Mouse (Mus musculus) T-helper 2 cell (primary cell): ENCODE data around the gene Cplx1.
"Not testable (repeated sequence)": the region's sequence is repeated elsewhere in the genome, so short reads cannot be mapped to it uniquely, and the experiment has no call there.

ENCODE experiments used
- in situ Hi-C: fragments of 300-600 bp; cut with MboI, MseI; formaldehyde crosslinking; loops from one replicate; pipeline ENCODE4 v1.15.1; 2025; ENCODE audit warnings: high pct_unique_total_duplicates

Gene Cplx1

DNA sequence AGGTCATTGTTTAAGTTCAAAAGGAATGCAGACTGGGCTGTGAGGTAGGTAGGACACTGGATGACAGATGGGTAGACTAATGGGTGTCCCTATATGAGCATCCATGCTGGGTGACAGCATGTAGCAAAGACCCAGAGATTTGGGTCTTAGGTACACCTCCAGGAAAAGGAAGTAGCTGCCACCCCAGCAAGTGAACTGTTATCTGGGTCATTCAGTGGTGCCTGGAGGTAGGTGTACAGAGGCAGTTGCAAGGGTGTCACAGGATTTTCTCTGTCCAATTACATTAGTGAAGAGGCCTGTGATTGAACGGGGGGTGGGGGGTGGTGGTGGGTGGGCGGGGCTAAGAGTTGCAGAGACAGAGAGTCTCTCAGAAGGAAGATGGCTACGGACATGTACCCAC is 33.2 kb downstream of the Cplx1 start:
- in situ Hi-C loops: no loop called here

DNA sequence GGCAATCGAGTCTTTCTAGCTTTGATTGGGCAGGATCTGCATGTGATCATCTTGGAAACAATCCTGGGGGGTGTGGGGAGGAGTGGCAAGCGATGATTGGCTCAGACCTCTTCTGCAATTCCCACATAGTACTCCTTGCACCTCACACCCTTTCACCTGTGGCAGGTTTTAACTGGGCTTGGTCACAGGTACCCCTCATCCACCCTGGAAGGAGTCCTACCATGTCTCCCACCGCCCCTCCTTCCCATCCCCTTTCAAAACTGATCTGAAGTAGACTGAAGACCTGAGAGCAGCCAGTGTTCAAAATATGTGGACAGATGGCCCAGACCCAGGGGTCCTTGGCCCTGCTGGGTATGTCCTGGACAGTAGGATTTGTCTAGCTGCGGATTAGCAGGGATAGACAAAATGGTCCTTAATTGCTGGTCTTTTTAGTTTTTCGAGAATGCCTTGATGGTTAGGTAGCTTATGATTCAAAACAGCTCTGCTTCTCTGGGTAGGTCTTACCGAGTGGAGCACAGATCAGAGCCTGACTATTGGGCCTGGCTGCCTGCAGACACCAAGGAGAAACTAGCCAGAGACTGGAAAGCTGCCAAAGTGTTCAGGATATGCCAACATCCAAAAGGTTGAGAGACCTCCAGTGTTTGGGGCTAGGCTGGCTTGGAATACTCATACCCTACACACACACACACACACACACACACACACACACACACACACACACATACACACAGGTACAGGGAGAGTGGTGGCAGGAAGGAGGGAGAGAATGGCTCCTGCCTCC is 34.1 kb downstream of the Cplx1 start:
- in situ Hi-C loops: no loop called here

DNA sequence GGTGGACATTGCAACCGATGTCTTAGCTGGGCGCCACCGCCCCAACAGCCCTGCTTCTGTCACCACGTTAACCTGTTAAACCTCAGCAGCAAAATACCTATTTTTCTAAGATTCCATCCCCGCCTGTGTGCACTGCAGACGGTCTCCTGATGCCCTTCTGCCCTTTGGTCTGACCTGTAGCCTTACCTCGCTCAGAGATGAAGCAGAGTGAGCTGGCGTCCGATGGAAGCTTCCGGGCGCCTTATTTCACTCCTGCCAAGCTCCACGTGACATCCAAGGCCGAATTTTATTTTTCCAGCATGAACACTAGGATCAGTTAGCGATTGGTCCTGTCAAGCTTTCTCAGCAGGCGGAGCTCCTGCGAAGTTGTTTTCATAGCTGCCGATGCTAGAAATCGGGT is 47.5 kb downstream of the Cplx1 start:
- in situ Hi-C loops: no loop called here

DNA sequence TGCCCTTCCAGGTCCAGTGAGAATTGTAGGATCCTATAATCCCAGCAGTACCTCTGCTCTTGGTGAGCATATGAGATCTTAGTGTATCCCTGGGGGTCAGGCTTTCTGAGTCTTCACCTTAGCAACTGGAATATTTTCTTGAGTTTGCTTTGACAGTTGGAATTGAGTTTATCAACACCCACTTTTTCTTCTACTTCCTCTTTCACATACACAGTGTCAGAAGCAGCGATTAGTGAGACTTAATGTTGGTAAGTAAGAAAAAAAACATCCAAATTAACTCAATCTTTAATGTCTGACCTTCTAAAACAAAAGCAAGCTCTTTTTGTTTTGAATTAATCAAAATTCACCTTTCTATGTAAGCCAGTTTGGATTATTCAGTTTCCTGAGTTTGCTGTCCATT is 48.3 kb downstream of the Cplx1 start:
- in situ Hi-C loops: no loop called here

DNA sequence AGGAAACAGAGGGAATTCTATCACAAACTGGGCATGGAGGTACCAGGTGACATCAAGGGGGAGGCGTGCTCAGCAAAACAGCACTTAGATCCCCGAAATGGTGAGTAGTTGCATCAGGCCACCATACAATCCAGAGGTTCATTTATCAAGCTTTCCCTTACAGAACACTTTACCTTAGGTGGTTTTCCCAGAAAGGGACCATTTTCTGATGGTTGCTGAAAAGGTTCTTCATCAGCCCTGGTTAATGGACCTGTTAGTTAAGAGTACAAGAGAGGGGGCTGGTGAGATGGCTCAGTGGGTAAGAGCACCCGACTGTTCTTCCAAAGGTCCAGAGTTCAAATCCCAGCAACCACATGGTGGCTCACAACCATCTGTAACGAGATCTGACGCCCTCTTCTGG is 63.7 kb downstream of the Cplx1 start:
- in situ Hi-C loops: not testable (repeated sequence)

DNA sequence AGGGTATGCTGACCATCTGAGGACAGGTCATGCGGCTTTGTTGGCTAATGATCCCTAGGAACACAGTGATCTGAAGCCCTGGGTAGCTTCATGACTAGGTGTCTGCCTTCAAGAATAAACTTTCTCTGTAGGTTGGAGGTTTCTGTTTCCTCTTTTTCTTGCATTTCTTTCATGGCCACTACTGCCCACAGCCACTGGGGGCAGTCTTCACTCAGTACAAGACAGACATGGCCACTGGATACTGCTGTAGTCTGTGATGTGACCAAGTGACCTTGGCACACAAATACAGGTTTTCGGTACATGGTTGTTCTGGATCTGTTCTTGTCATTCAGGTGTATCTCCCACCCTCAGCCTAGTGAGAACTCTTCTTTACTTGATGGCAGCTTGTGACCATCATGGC is 64.6 kb downstream of the Cplx1 start:
- in situ Hi-C loops: no loop called here

DNA sequence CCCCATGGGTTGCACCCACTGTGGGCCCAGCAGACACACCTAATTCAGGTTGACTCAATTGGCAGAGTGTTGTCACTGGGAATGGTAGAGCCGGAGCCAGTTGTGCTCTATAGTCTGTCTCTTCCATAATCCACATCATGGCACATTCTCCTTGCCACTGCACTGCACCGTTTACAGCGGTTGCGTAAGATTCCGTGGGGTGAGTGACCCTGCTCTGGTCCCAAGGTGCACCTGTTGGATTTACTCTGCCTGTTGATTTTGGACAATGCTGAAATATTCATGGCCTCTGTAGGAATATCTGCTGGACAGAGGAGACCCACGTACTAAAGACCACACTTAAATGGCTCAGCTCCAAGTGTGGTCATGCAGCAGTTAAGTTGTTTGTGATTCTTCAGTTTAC is 66.8 kb downstream of the Cplx1 start:
- in situ Hi-C loops: no loop called here

DNA sequence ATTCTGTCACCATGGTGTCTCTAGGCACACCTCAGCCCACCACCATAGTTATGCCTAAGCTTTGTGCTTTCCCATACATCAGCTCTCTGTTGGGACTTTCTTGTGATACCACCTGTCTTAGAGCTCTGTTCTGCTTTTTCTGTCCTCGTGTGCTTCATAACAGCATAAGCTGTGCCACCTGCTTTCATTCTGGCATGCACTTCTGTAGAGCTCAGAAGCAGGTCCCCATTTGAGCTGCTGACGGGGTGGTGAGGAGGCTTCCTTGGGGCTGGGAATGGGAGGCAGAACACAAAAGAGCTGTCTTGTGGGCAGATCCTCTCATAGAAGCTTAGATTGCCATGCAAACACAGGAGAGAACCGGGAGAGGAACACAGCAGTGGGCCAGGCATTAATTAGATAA is 73.8 kb downstream of the Cplx1 start:
- in situ Hi-C loops: no loop called here

DNA sequence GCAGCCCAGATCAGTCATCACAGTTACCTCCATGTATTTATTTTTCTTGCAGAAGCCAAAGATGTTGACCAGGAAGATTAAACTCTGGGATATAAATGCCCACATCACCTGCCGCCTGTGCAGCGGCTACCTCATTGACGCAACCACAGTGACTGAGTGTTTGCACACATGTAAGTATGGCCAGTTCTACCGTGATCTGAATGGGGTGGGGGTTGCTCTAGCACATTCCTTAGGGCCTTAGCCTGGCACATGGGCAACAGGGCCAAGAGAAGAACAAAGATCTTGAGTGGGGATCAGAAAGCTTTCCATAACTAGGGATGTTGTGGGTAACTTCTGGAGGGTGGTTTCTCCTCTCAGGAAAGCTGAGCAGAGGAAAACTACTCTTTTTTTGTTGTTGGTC is 76.1 kb downstream of the Cplx1 start:
- in situ Hi-C loops: loop anchor here (25.0 kb wide), 2 partner anchors 1214 to 1639 kb away; partner anchors contain the start of genes 5430403G16Rik, Gtpbp6 and Zfp605

DNA sequence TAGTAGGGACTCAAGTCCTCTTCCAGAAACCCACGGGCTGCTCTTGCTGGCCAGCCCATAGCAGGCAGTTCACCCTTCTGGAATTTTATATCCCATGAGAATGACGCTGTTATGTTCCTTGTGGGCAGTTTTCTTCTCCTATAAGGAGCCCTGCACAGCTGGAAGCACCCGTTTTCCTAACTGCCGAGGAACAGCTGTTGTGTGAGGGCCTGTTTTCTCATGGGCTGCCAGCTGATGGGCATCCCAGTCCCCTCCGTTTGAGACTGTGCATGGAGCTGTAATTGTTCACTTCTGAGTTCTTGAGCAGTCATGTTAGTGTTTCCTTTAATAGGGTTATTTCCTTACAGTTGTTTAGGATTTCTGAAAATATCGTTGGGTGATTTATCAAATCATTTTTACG is 80.2 kb downstream of the Cplx1 start:
- in situ Hi-C loops: loop anchor here (10.0 to 25.0 kb wide), 3 partner anchors 205 to 1643 kb away; partner anchors contain the start of genes 5430403G16Rik, Gtpbp6, Slc26a1 and Zfp605
